Mouse (Mus musculus) heart, adult 2 months (tissue): Measurements from ENCODE around the gene Galnt7.

Experiments
- CTCF ChIP-seq: fragments of 200-600 bp; IDR thresholded peaks from 2 replicates; pipeline ENCODE4 v1.8.1; 2022; ENCODE audit warnings: antibody characterized with exemption, mild to moderate bottlenecking, moderate library complexity
- EP300 ChIP-seq: fragments of 200-500 bp; IDR thresholded peaks from 2 replicates; pipeline ENCODE4 v1.6.1; 2011; ENCODE audit warnings: low read depth, low read length, control low read depth; ENCODE audit not compliant: insufficient read depth
- POLR2A ChIP-seq: fragments of 200-500 bp; IDR thresholded peaks from 2 replicates; pipeline ENCODE4 v1.6.1; 2011; ENCODE audit warnings: mild to moderate bottlenecking, low read depth, low read length, control low read depth; ENCODE audit not compliant: insufficient read depth

- TF ChIP-seq CTCF: peak; percentile 89
- TF ChIP-seq POLR2A: no peak
- TF ChIP-seq EP300: no peak
Observed at GRCm38 (mm10) chr8:57540110-57540838, 112.6 kb downstream of the Galnt7 start.
